Mouse (Mus musculus): Measurements from ENCODE around the gene Birc6. TPM values are rescaled to one million over a fixed set of nuclear protein-coding genes. Genes with fewer than 3 reads are reported as not detected.

The Birc6 gene
- polyA plus RNA-seq, 1 experiment = 35.7 TPM

DNA sequence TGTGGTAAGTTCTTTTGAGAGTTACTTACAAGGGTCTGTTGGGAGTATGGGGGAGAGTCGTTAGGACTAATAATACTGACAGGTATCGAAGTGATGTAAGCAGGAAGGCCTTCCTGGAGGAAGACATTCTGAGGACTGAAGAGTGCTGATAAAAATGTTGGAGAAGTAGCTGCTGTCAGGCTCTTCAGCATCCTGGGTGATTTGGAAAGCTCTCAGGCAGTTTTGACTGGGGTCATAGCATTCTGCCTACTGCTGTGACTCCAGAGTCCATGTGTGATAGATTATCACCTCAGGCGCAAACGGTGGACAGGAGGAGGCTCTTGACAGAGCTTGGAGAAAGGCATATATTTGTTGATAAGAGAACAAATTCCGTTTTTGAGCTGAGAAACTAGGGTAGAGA lies 177.4 kb downstream of the Birc6 start:
- Histone ChIP-seq H3K4me1 (ENCODE audit: control insufficient read depth, insufficient read depth, low read length) (no peaks in the 10 kb centered on the region), H3K27ac (ENCODE audit: control insufficient read depth, insufficient read depth, low read depth, low read length, poor library complexity) (no peak overlapping the region), H3K4me3 (replicated peaks; ENCODE audit: control insufficient read depth, low read depth, low read length) (no peak overlapping the region)
- TF ChIP-seq CTCF (IDR thresholded peaks at IDR 0.05; ENCODE audit: control insufficient read depth, insufficient read depth, low read length) (no peak), POLR2A (IDR thresholded peaks at IDR 0.05; ENCODE audit: borderline replicate concordance, control insufficient read depth, low read depth, low read length) (no peak)
- WGBS = 72% methylated on average over 5 of the region's 5 CpGs

DNA sequence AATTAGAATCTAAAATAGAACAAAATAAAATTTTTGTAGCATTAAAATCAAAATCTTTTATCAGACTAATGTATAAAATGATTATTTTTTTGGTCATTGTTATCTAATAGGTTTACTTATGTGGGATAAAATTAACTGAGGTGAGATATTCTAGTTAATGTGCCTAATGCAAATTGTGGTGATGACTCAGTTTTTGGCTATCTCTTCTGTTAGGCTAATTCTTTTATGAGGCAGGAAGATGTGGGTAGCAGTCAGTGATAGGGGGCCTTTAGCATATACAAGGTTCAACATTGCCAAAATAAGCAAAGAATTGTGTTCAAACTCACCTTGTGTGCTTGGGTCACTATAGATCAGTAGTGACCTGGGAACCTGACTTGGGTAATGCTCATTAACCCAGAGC lies 178.5 kb downstream of the Birc6 start:
- Histone ChIP-seq H3K4me3 (replicated peaks; ENCODE audit: control insufficient read depth, low read depth, low read length) (no peak overlapping the region), H3K4me1 (ENCODE audit: control insufficient read depth, insufficient read depth, low read length) (no peaks in the 10 kb centered on the region; the same call in 1 of the 2 replicates), H3K27ac (ENCODE audit: control insufficient read depth, insufficient read depth, low read depth, low read length, poor library complexity) (no peak overlapping the region)
- TF ChIP-seq POLR2A (IDR thresholded peaks at IDR 0.05; ENCODE audit: borderline replicate concordance, control insufficient read depth, low read depth, low read length) (no peak), CTCF (IDR thresholded peaks at IDR 0.05; ENCODE audit: control insufficient read depth, insufficient read depth, low read length) (no peak)

DNA sequence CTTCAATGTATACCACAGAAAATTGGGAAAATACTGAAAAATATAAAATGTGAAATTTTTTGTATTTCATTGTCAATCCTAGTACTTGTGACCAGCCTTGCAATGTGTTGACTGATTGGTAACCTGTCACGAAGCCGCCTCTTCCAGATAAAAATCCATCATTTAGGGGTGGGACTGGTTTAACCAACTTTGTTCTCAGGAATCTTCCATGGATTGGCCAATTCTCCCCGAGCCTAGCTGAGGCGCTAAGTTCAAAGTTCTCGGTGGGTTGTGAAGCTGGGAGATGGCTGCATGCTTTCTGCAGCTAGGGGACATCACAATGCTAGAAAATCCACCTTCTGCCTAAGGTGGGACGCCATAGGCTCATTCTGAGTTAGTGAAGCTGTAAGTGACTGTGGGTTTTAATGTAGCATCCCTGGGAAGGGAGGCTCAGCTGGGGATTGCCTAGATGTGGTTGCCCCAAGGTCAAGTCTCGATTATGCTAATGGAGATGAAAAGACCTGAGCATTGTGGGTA lies 179.6 kb downstream of the Birc6 start:
- Histone ChIP-seq H3K4me1 (ENCODE audit: control insufficient read depth, insufficient read depth, low read length) (no peaks in the 10 kb centered on the region; the same call in 1 of the 2 replicates), H3K4me3 (replicated peaks; ENCODE audit: control insufficient read depth, low read depth, low read length) (no peak overlapping the region), H3K27ac (ENCODE audit: control insufficient read depth, insufficient read depth, low read depth, low read length, poor library complexity) (no peak overlapping the region)
- WGBS = 74% methylated on average over 7 of the region's 7 CpGs
- no peak for TF ChIP-seq CTCF (IDR thresholded peaks at IDR 0.05; ENCODE audit: control insufficient read depth, insufficient read depth, low read length)
- TF ChIP-seq POLR2A (IDR thresholded peaks at IDR 0.05; ENCODE audit: borderline replicate concordance, control insufficient read depth, low read depth, low read length) = no peak

DNA sequence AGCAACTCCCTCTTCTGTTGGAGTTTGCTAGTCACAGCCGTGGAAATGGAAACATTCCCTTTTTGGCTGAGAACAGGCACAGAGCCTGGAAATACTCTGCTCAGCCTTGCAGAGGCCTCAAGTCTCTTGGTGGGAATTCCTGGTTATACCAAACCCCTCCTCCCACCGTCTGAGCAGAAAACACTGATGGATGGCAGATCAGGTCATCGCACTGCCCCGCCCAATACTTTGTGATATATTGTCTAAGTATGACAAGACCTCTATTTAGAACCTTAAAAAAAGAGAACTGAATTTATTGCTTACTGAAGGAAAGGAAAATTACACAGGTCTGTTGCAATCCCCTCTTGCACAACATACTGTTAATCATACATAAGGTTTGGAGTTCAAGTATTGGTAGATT lies 182.6 kb downstream of the Birc6 start:
- no peak overlapping the region; the same call in 1 of the 2 replicates for H3K27ac ChIP-seq (ENCODE audit: control insufficient read depth, insufficient read depth, low read depth, low read length, poor library complexity)
- H3K4me1 ChIP-seq (ENCODE audit: control insufficient read depth, insufficient read depth, low read length) = no peaks in the 10 kb centered on the region; the same call in 1 of the 2 replicates
- TF ChIP-seq CTCF (IDR thresholded peaks at IDR 0.05; ENCODE audit: control insufficient read depth, insufficient read depth, low read length) (no peak), POLR2A (IDR thresholded peaks at IDR 0.05; ENCODE audit: borderline replicate concordance, control insufficient read depth, low read depth, low read length) (no peak)
- 31% methylated on average over 4 of the region's 4 CpGs for WGBS
- no peak overlapping the region for H3K4me3 ChIP-seq (replicated peaks; ENCODE audit: control insufficient read depth, low read depth, low read length)

DNA sequence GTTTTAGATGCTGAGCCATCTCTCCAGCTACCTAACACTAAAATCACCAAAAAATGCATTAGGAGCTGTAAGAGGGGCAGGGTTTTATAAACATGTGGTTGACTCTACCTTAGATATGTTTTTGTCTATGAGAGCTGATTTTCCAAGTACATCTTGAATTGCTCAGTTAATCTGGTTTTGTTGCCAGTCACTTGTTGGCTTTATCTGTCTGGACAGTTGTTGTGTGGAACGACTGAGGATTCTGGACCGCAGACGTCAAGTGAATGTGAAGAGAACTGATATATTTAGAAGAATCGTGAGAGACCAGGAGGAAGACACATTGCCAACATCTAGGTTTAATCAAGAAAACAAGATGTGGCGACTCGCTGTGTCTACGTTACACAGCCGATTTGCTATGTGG lies 183.5 kb downstream of the Birc6 start:
- TF ChIP-seq CTCF (IDR thresholded peaks at IDR 0.05; ENCODE audit: control insufficient read depth, insufficient read depth, low read length) = no peak
- no peak for TF ChIP-seq POLR2A (IDR thresholded peaks at IDR 0.05; ENCODE audit: borderline replicate concordance, control insufficient read depth, low read depth, low read length)
- H3K4me3 ChIP-seq (replicated peaks; ENCODE audit: control insufficient read depth, low read depth, low read length) = no peak overlapping the region
- 72% methylated on average over 8 of the region's 8 CpGs for WGBS
- H3K27ac ChIP-seq (ENCODE audit: control insufficient read depth, insufficient read depth, low read depth, low read length, poor library complexity) = no peak overlapping the region
- H3K4me1 ChIP-seq (ENCODE audit: control insufficient read depth, insufficient read depth, low read length) = no peaks in the 10 kb centered on the region; the same call in 1 of the 2 replicates

DNA sequence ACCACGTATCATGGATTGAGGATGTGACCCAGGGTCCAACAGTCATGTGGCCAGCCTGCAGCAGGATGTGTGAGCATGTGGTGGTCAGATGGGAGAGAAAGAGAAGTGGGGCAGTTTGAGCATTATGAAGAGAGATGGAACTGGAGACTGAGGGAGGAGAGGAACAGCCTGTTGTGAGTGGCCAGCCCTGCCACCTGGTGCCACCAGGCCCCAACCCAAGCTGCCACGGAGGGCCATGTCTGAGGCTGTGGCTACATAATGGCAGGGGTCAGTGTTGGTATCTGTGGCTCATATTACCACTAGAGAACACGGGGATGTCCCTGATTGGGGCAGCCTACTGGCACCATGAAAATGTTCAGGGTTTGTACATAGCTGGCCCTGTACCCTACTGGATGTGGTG lies 187.0 kb downstream of the Birc6 start:
- WGBS = 56% methylated on average over 3 of the region's 3 CpGs
- Histone ChIP-seq H3K27ac (ENCODE audit: control insufficient read depth, insufficient read depth, low read depth, low read length, poor library complexity) (no peak overlapping the region), H3K4me3 (replicated peaks; ENCODE audit: control insufficient read depth, low read depth, low read length) (no peak overlapping the region), H3K4me1 (ENCODE audit: control insufficient read depth, insufficient read depth, low read length) (no peaks in the 10 kb centered on the region; the same call in 1 of the 2 replicates)
- no peak for TF ChIP-seq CTCF (IDR thresholded peaks at IDR 0.05; ENCODE audit: control insufficient read depth, insufficient read depth, low read length)
- TF ChIP-seq POLR2A (IDR thresholded peaks at IDR 0.05; ENCODE audit: borderline replicate concordance, control insufficient read depth, low read depth, low read length) = no peak

DNA sequence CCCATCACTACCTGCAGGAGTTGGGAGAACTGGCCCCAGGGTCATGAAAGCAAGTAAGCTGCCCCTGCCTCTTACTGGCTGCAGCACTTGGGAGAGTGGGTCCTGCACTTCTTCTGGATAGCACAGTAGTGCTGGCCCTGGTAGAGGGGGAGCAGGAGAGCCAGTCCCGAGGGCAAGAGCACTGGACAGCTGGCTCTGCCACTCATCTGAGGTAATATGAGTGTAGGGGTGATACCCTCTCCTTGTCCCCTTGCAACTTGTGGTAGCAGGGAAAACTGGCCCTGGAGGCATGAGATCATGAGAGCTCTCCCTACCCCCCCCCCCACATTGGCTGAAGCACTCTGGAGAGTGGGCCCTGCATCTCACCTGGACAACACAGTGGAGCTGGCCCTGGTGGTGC lies 187.6 kb downstream of the Birc6 start:
- 46% methylated on average over 1 of the region's 1 CpGs for WGBS

DNA sequence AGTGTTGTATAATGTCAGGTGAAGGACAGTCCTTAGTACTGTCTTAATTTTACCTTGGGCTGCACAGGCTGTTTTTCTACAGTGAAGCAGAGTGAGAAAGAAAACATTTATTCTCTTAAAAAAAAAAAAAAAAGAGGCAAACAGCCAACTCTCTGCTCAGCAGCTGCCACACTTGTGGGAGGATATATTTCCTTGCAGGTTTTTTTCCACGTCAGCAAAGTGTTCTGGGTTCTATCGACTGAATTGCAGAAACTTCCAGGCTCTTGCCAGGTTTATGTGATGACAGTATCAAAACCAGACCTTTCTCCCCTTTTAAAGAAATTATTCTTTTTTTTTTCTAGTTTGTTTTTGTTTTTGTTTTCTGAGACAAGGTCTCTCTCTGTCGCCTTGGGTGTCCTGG lies 188.5 kb downstream of the Birc6 start:
- H3K27ac ChIP-seq (ENCODE audit: control insufficient read depth, insufficient read depth, low read depth, low read length, poor library complexity) = no peak overlapping the region
- TF ChIP-seq CTCF (IDR thresholded peaks at IDR 0.05; ENCODE audit: control insufficient read depth, insufficient read depth, low read length) = no peak
- no peak for TF ChIP-seq POLR2A (IDR thresholded peaks at IDR 0.05; ENCODE audit: borderline replicate concordance, control insufficient read depth, low read depth, low read length)
- H3K4me1 ChIP-seq (ENCODE audit: control insufficient read depth, insufficient read depth, low read length) = no peaks in the 10 kb centered on the region; the same call in 1 of the 2 replicates
- no peak overlapping the region for H3K4me3 ChIP-seq (replicated peaks; ENCODE audit: control insufficient read depth, low read depth, low read length)
- 48% methylated on average over 3 of the region's 3 CpGs for WGBS

More for the DNA sequence above, 187.6 kb downstream of the Birc6 start:
- no peak for TF ChIP-seq POLR2A (IDR thresholded peaks at IDR 0.05; ENCODE audit: borderline replicate concordance, control insufficient read depth, low read depth, low read length)
- TF ChIP-seq CTCF (IDR thresholded peaks at IDR 0.05; ENCODE audit: control insufficient read depth, insufficient read depth, low read length) = no peak
- H3K27ac ChIP-seq (ENCODE audit: control insufficient read depth, insufficient read depth, low read depth, low read length, poor library complexity) = no peak overlapping the region; the same call in 1 of the 2 replicates
- no peak overlapping the region for H3K4me3 ChIP-seq (replicated peaks; ENCODE audit: control insufficient read depth, low read depth, low read length)
- no peaks in the 10 kb centered on the region; the same call in 1 of the 2 replicates for H3K4me1 ChIP-seq (ENCODE audit: control insufficient read depth, insufficient read depth, low read length)

All from bone marrow, adult 2 months (tissue).